Mouse (Mus musculus) brain, embryonic 18.5 days (tissue): ENCODE data around the gene Coq10b.
A peak's percentile ranks its signal among the peaks of the same experiment; 100 is the strongest.
"Not testable (repeated sequence)": the region's sequence is repeated elsewhere in the genome, so short reads cannot be mapped to it uniquely, and the experiment has no call there.

Source experiments
- DNase-seq: peaks from one replicate; pipeline ENCODE4 v3.0.0-alpha.2; 2012; ENCODE audit warnings: low read depth, low spot score

The Coq10b gene

DNA sequence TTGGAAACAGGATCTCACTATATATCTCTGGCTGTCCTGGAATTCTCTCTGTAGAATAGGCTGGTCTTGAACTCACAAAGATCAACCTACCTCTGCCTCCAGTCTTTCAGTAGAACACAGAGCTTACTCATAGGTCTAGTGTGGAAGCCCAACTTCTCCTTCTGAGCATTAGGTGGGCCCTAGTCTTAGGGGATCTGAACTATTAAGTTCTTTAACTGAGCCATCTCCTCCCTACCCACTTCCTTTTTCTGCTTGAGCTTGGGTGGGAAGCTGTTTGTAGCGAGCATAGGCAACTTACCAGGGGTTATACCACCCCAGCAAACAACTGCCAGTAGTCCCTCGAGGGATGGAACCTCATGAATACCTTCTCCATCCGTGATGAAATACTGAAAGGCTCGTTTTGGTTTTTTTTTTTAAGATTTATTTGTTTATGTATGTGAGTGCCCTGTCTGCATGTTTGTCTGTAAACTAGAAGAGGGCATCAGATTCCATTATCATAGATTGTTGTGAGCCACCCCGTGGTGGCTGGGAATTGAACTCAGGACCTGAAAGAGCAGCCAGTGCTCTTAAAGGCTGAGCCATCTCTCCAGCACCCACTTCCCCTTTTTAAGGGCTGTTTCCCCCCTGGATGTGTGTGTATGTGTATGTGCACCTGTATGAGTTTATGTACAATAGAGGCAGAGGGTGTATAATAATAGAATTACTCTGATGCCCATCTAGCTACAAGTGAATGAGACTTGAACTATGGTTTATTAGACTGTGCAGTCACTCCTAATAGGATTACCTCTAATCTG lies 2.9 kb downstream of the Coq10b start:
- DNase-seq = no peak

DNA sequence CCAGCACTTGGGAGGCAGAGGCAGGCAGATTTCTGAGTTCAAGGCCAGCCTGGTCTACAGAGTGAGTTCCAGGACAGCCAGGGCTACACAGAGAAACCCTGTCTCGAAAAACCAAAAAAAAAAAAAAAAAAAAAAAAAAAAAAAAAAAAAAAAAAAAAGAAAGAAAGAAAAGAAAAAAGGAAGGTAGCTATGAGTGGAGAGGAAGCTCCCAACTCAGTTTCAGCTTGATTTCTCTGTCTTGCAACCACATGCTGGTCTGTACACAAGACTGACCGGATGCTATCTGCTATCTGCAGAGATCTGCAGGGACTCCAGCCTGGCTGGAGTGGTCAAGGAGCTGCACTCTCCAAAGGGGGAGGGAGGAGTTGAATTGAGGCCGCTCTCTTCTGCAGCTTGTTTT lies 5.8 kb downstream of the Coq10b start:
- not testable (repeated sequence) for DNase-seq

DNA sequence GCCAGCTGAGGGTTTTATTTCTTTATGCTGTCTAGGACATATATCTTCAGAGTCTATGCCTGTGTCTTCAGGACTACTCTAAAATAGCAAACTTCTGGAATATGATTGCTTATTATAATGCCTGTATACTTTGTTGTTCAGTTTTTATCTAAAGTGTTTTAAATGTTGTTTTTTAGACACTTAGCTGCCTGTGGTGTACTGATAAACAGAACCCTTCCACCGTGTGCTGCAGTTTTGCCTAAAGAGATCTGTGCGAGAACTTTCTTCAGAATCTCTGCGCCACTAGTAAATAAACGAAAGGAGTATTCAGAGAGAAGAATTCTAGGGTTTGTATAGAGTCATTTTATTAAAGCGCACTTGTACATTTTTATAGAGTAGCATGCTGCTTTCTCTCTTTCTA lies 8.5 kb downstream of the Coq10b start:
- DNase-seq = no peak

DNA sequence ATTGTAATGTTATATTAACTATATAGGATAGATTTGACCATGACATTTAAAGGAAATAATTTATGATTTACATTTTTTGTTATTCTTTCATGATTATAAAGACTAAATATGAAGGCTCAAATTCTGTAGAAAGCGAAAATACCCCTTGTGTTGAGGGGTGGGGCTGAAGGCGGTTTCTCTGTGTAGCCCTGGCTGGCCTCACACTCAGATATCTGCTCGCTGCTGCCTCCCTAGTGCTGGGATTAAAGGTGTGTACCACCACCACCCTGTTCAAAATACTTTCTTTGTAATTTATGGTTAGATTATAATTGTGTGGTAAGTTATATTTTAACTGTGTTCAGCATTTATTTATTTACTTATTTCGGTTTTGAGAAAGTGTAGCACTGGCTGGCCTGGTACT lies 9.2 kb downstream of the Coq10b start:
- DNase-seq = no peak

DNA sequence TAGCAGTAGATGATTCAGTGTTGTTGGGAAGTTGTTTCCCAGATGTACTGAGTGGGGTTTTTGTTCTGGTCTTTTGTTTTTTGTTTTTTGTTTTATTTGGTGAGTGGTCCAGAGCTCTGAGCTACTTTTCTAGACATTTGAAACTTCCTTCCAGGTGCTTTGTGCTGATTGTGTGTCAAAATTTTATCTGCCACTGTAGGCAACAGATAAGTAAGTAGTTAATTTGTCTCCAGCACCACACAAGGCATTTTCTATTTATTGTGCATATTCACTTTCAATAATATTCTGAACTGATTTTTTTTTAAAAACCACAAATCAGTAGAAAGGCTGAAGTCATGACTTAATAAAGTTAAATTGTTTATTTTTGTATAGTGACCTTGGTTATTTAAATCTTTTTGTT lies 19.8 kb downstream of the Coq10b start:
- not testable (repeated sequence) for DNase-seq

DNA sequence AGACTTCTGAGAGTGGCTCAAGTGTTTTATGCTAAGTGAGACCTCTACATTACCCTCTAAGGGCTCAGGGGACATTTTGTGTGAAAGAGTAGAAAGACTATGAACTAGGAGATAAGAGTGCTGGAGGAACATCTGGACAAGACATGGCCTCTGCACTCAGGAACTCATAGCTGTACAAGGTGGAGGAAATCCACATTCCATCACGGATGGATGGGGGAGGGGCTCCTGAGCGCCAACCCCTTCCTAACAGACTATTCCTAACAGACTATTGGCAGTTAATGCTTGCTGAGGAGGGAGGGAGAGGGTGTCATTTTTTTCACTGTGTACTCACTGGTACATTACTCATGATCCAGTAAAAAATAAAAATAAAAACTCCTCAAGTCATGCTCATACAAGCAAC lies 22.2 kb downstream of the Coq10b start:
- no peak for DNase-seq

DNA sequence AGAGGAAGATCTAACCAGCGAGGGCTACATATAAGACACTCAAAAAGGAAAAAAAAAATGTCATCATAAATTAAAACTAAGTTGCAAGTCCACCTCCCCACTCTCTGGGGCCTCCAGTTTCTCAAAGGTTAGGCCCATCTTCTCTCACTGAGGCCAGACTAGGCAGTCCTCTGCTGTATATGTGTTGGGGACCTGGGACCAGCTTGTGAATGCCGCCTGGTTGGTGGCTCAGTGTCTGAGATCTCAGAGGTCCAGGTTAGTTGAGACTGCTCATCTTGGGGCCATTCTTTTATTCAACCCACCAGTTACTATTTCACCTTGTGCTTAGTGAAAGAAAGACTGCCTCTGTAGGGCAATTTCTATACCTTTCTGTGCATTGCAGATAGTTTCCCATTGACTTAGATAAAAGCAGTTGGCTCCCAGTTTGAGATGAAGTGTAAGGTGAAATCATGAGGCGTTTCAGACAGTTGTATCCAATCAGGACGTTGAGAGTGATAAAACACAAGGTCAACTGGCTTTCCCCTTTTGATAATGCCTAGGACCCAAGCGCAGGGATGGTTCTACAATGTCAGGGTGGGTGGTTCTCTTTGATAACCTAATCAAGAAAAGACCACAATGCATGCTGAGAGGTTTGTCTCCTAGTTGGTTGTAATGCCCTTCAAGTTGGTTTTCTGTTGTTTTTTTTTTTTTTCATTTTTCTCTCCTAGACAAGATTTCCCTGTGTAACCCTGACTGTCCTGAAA lies 23.3 kb downstream of the Coq10b start:
- DNase-seq = no peak

DNA sequence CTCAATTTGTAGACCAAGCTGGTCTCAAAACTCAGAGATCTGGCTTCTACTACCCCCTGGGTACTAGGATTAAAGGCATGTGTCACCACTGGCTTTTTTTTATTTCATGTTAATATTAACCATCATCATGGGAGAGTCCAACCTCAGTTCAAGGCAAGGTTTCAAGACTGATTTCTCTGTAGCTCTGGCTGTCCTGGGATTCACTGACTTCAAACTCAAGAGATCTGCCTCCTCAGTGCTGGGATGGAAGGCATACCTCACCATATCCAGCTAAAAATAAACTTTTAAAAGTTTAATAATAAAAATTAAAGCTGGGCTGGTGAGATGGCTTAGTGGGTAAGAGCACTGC lies 23.8 kb downstream of the Coq10b start:
- no peak for DNase-seq

DNA sequence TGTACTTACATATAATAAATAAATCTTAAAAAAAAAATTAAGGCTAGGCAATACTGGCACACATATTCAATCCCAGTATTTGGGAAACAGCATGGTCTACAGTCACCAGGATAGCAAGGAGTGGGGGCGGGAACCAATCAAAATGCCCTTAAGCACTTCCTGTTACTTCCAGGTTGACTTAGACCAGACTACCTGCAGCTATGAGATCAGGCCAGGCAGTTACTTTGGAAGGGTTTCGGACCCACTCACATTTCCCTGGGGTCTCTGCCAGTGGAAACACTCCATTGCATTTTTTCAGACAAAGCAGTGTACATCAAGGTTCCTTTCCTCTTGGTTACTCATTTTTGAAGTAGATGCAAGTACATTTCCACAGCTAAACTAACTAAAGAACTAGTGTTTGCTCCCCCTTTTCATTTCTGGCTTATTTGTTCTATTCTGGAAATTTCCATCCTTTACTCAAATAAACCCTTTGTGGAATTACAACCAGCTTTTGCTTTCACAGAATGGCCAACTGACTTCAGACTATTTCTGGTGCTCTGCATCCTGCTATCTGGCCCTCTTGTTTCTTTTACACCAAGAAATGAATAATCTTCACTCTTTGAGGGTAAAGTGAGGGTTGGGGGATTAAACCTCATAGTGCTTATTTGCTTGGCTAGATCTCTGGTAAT lies 24.4 kb downstream of the Coq10b start:
- DNase-seq = no peak

DNA sequence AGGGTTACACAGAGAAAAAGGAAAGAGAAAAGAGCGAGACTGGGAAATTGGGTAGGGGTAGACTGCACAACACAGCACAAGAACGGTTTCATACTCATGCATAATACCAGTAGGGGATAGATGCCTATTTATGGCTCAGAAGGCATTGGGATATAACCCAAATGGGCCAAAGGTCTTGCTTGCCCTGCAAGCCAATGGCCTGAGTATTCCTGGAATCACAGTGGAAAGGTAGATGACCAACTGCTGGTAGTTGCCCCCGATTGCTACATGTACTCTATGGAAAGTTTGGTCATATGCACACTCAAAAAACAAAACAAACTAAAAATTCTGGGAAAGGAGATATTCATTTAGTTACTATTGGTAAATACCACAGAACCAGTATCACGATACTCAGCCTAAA lies 27.1 kb downstream of the Coq10b start:
- no peak for DNase-seq

DNA sequence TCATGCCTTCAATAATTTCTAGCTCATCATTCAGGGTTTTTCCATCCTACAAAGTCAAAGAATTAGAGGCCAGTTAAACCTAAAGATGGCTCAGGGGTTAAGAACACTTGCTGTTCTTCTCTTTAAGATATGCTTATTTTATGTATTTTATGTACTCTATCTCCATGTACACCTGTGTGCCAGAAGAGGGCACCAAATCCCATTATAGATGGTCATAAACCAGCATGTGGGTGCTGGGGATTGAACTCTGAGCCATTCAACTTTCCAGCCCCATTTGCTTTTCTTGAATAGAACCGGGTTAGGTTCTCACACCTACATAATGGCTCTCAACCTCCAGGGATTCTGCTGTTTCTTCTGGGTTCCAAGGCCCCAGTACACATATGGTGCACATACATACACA lies 29.5 kb downstream of the Coq10b start:
- no peak for DNase-seq

DNA sequence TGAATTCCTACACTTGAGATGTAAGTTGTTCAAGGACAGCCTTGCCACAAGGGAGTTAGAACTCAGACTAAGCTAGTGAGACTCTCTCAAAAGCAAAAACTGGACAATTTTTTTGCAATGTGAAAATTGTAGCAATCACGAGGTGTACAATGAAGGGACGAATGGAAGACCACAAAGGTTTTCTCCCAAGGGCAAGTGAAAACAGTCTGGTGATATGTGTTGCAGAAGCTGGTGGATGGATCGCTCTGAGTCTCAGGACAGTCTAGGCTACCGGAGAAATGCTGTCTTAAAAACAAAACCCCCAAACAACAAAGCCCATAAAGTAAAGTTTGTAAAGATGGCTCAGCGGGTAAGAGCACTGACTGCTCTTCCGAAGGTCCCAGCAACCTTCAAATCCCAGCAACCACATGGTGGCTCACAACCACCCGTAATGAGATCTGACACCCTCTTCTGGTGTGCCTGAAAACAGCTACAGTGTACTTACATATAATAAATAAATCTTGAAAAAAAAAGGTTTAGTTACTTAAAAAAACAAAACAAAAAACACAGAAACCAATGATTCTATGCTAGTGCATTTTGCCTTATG lies 33.3 kb downstream of the Coq10b start:
- no peak for DNase-seq

DNA sequence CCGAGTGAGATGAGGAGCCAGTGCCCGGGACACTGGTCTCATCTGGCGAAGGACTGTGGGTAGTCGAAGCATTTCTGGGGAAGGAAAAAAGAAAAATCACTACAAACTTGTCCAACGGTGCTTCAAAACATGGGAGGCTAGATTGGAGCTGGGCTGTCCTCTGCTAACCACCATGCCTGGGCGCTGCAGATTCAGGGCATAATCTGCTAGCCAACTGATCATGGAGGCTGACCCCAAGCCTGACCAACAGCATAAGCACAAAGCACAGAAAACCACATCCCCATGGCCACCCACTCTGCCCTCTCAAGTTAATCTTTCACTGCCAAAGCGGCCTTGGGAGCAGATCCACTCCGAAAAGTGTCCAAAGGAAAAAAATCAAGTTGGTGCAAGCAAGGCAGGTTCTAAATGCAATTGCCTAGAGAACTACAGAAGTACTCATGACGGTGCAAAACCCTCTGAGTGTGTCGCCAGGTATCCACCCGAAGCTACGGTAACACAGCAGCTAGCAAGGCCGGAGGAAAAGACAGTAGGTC lies 34.4 kb downstream of the Coq10b start:
- no peak for DNase-seq

DNA sequence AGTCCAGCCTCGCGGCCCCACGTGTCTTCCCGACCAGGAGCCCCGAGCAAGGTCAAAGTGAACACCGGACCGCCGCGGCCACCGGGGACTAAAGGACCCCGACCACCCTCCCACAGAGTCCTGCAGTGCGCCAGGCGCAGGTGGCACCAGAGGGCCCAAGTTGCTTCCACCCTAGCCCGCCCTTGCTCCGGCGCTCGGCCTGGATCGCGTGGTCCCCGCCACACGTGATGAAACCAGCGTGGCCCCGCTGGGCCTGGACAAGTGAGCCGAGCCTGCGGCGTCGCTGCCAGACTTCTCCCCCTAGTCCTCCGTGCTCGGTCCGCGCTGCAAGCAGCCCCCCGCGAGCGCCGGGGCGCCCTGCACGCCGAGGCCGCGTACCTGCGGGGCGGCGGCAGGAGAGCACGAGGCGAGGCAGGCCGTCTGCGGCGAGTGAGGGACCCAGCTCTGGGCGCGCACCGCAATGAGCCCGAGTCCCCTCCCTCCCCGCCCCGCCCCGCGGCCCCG lies 34.9 kb downstream of the Coq10b start:
- no peak for DNase-seq

DNA sequence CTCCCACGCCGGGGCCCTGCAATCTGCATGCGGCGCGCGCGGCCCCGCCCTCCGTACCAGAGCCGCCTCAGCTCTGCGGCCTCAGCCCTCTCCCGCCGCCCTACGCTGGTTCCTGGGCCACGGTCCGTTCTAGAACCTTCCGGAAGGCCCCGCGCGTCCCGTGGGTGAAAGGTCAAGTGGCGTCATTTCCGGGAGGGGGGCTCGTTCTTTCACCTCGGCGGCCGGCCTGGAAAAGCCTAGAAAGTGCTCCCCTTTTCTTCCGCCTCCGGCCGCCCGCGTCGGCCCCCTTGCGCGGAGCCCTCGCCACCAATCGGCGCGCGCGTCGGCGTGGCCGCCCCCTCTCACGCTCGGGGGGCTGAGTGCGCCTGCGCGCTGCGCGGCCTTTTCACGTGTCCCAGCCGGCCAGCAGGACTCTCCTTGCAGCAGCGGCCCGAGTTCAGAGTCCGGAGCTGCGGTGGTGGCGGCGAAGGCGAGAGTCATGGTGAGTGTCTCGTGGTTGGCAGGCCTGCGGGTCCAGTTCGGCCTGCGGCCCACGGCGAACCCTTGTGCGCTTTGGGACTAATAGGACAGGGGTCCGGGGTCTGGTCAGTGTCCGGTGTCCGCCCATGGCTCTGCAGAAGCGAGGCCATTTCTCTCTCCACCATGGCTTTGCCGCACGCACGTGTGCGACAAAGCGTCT lies 35.5 kb downstream of the Coq10b start, which contains the start of the genes Hspe1 and Hspd1:
TSS of gene Hspe1 (plus strand) at position 201 of the 679 bp plus-strand sequence.
TSS of gene Hspd1 (minus strand) at position 312 of the 679 bp plus-strand sequence.
- peak; percentile 97 for DNase-seq

DNA sequence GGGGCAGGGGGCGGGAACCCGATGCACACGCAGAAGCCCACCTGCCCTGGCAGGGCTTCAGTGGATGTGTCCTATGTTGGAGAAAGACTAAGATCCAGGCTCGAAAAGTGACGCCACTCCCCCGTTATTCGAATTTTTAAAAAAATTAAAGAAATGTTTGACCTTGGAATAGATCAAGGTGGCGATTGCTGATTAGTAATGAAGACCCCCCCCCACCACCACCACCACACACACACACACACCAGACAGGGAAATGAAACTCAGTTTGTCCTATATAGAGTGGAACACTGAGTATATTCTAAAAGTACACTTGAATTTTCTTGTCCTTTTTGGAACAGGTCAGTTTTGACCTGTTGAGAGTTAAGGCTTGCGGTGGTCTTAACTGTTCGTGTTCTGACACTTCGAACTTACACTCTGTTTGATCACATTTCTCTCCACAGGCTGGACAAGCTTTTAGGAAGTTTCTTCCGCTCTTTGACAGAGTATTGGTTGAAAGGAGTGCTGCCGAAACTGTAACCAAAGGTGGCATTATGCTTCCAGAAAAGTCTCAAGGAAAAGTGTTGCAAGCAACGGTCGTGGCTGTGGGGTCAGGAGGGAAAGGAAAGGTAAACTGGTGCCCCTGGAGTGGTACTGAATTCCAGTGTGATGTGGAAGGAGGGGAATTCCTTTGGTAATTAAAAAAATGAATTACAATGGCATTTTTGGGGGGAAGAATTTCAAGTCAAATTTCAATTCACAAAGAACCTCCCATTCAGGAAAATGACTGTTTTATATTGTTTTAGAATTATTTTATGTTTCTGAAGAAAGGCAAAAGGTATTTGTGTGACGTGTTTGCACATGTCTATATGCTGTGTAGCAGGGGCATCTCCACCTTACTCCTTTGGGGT lies 36.3 kb downstream of the Coq10b start:
- no peak for DNase-seq

DNA sequence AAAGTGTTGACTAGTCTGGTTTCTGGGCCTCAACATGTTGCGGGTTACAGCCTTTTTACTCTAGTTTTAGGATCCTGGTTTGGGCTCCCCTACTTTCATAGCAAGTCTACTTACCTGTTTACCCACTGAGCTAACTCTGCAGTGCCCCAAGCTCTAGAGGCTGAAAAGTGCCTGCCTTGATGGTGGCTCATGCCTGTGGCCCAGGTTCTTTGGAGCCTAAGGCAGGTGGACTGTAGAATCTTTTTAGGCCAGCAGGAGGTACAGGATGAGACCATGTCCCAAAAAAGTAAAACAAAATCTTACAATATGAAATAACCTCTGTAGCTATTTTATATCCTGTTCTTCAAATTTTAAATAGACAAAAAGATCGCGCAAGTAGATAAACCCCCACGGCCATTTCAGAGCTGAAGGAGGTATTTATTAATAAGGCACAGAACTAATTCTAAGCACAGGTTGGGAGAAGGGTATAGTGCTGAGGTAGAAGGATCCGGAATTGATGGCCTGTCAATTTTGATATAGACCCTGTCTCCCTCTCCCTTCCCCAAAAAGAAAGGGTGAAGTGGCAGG lies 37.0 kb downstream of the Coq10b start:
- DNase-seq = no peak

DNA sequence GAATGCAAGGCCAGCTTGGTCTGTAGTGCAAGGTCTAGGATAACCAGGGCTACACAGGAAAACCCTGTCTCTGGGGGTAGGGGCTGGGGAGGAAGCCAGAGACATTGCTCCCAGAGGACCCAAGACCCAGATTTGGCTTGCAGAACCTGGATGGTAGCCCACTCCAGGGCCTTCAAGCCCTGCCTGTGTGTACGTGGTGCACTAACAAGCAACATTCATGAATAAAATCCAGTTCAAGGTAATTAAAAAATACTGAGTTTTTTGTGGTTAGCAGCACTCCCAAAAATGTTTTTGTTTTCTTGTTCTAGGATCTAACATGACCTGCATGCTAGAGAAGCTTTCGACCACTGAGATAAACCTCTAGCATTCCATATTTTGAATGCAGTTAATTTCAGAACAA lies 39.5 kb downstream of the Coq10b start:
- DNase-seq = no peak

DNA sequence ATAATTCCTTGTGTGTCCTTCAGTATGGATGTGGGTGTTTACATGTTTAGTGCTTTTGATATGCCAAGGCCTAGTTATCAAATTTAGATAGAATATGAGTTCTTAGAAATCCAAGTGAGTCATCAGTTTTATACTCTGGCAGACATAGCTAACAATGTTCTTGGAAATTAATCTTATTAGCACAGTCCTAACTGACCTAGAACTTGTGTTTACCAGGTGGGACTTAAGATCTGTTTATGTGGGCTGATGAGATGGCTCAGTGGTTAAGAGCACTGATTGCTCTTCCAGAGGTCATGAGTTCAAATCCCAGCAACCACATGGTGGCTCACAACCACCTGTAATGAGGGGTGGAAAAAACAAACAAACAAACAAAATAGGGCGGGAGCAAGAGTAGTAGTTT lies 39.9 kb downstream of the Coq10b start:
- DNase-seq = no peak
